Mouse (Mus musculus): Measurements from ENCODE around the gene Nlrc3.

Gene Nlrc3

DNA sequence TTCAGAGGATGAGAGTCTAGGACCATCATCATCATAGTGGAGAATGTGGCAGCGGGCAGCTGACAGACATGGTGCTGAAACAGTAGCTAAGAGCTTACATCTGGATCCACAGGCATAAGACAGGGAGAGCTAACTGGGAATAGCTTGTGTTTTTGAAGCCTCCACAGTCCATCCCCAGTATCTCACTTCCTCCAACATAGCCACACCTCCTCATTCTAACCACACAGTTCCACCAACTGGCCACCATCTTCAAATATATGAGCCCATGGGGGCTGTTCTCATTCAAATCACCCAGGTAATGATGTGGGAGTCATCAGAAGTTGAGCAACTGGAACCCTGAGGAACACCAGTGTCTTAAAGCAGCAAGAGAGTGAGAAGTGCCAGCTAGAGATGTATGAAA is 25.3 kb downstream of the Nlrc3 start:
- no peak for TF ChIP-seq GATA4 (IDR thresholded peaks at IDR 0.05; ENCODE audit: insufficient replicate concordance, low read length)

DNA sequence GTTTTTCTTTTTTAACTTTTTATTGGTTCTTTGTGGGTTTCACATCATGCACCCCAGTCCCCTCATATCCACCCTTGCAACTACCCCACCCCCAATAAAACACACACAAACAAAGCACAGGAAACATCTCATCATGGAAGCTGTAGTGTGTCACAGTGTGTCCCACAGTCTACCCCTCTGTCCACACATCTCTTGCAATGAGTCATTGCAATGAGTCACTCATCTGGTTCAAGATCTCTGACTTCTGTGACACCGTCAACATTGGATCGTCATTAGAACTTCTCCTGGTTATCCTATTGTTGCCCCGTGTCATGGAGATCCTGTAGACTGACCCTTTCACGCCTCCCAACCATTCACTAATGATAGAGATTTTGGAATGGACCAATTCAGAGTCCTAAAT is 41.7 kb downstream of the Nlrc3 start:
- TF ChIP-seq GATA4 (IDR thresholded peaks at IDR 0.05; ENCODE audit: insufficient replicate concordance, low read length): no peak

DNA sequence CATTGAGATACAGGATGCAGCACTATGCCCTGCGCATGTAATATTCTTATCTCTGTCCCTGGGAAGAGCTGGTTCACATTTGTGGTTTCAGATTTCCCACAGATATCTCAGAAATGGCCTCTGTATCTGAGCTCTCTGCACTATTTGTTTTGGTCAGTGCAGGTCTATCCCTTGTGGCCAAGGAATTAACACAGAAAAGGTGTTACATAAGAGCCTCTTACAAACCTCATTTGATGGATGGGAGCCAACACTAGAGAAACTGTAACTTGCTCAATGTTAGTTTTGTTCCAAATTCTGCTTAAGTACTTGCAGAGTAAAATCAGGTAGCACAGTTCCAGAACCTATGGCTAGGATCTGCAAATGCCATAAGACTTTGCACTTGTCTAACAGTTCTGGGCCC is 42.3 kb downstream of the Nlrc3 start:
- TF ChIP-seq GATA4 (IDR thresholded peaks at IDR 0.05; ENCODE audit: insufficient replicate concordance, low read length): no peak

DNA sequence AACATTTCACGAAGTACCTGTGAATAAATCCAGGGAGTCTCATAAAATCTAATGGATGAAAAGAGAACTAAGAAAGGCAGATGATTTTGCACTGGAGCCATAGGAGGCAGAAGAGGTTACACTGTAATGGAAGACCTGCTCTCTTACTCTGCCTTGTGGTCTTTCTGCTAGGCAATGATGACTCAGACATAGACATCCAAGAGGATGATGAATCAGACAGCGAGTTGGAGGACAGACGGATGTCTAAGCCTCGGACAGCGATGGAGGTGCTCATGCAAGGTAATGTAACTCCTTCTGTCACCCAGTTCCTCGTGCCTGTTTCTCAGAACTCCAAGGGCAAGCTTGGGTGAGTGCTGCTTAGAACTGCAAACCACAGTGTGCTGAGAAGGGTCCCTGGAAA is 42.9 kb downstream of the Nlrc3 start:
- TF ChIP-seq GATA4 (IDR thresholded peaks at IDR 0.05; ENCODE audit: insufficient replicate concordance, low read length): no peak

DNA sequence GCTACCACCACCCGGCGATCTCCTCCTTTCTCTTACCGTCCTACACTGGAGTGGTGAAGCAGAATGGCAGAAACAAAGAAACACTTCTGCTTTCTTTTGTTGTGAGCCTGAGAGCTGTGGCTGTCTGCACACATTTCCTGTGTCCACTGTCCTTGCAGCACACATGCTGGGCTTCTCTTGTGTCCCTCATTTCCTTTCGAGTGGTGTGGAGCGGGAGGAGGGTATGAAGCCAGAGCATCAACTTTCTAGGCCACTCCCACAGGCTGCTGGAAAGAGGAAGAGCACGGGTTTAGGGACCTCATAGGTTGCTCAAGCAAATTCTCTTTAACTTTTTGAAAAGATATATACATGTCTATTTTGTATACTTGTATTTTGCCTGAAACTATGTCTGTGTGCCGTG is 47.3 kb downstream of the Nlrc3 start:
- TF ChIP-seq GATA4 (IDR thresholded peaks at IDR 0.05; ENCODE audit: insufficient replicate concordance, low read length): no peak

GRCm38 (mm10) chr16:3928582-3928981 is 47.9 kb downstream of the Nlrc3 start:
- TF ChIP-seq GATA4 (IDR thresholded peaks at IDR 0.05; ENCODE audit: insufficient replicate concordance, low read length): no peak

GRCm38 (mm10) chr16:3923966-3924365 is 52.5 kb downstream of the Nlrc3 start:
- no peak for TF ChIP-seq GATA4 (IDR thresholded peaks at IDR 0.05; ENCODE audit: insufficient replicate concordance, low read length)

DNA sequence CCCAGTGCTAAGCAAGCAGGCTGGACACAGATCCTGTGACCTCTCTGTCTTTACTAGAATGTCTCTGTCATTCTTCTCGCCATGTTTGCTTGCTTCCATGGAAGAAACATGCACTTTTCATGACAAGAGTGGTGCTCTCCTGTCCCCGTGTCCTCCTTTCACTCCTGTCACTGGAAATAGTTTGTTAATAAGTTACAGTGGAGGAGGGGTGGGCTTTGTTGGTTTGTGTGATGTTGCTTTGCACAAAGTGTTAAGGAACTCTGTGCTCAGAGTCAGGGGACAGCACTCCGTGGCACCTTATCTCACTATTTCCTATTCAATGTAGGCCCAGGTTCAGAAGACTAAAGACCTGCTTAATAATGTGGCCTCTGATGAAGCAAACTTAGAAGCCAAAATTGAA is 52.9 kb downstream of the Nlrc3 start:
- TF ChIP-seq GATA4 (IDR thresholded peaks at IDR 0.05; ENCODE audit: insufficient replicate concordance, low read length): no peak

DNA sequence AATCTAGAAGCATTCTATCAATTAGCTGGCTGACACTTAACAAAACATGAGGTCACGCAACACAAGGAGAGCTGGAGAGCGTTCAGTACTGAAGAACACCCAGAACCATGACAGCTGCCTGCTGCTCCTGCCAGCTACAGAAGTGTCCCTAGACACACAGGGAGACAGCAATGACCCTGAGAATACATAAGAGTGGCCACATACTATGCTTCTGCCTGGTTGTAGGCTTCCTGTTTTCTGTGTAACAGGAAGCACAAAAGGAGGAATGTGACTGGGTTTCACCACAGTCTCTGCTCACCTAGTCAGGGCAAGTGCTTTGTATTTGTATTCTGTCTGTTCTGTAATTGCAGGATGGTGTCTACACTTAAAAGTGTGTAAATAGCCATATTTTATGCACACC is 55.7 kb downstream of the Nlrc3 start:
- no peak for TF ChIP-seq GATA4 (IDR thresholded peaks at IDR 0.05; ENCODE audit: insufficient replicate concordance, low read length)

DNA sequence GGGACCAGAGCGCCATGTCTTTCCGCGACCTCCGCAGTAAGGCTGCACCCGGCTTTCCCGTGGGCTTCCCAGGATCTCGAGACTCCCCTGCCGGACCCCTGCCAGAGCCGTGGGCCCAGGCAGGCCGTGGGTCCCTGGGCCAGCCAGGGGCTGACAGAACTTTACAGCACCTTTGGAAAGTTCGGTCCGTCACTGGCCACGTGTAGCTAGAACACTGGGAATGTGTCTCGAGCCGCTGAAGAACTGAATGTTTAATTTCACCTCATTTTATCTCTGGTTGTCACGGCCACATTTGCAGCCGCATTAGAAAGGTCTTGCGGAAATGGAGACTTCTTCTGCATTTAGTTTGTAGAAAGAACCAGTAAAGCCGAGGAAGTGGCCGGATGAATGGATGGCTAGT is 67.3 kb downstream of the Nlrc3 start:
- TF ChIP-seq GATA4 (IDR thresholded peaks at IDR 0.05; ENCODE audit: insufficient replicate concordance, low read length): no peak

DNA sequence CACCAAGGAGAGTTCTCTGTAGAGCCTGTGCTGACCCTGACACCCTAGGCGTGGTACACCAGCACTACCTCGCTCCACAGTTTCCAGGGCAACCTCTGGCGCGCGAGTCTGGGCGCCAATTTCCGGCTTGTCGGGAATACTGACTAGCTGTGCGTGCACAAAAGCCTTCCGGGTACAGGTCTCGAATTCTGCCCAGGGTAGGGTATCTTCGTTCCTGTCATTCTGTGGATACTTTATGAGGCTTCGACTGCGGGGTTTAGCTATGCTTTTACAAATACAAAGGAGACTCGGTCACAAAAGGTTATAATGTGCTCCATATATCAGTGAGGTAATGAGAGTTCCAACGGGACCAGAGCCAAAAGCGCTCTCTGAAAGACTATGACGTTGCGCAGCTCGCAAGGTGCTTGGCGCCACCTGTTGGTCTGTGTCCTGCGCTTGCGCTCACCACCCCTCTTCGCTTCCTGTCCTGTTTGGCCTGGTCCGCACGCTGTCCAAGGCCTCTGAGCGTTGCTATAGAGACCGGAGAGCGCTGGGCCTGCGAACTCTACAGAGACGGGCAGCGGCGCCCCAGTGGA is 67.8 kb downstream of the Nlrc3 start, which contains the start of the genes 1700037C18Rik and Cluap1:
Gene 1700037C18Rik (minus strand): TSS at position 153 of the 575 bp plus-strand sequence.
Gene Cluap1 (plus strand): TSS at position 265 of the 575 bp plus-strand sequence.
- no peak for TF ChIP-seq GATA4 (IDR thresholded peaks at IDR 0.05; ENCODE audit: insufficient replicate concordance, low read length)

GRCm38 (mm10) chr16:3907471-3907870 is 69.0 kb downstream of the Nlrc3 start:
- TF ChIP-seq GATA4 (IDR thresholded peaks at IDR 0.05; ENCODE audit: insufficient replicate concordance, low read length): no peak

GRCm38 (mm10) chr16:3896553-3896952 is 79.9 kb downstream of the Nlrc3 start:
- no peak for TF ChIP-seq GATA4 (IDR thresholded peaks at IDR 0.05; ENCODE audit: insufficient replicate concordance, low read length)

GRCm38 (mm10) chr16:3896046-3896445 is 80.4 kb downstream of the Nlrc3 start:
- no peak for TF ChIP-seq GATA4 (IDR thresholded peaks at IDR 0.05; ENCODE audit: insufficient replicate concordance, low read length)

- TF ChIP-seq GATA4 (IDR thresholded peaks at IDR 0.05; ENCODE audit: insufficient replicate concordance, low read length): peak; percentile 61; the same call in 1 of the 2 replicates
These were observed 81.1 kb downstream of the Nlrc3 start for GRCm38 (mm10) chr16:3895173-3895792.
